Mouse (Mus musculus) kidney, postnatal 4 days (tissue): Measurements from ENCODE around the gene Scfd2.

Experiments used
- DNase-seq, 2 experiments: peaks; one replicate each; pipeline ENCODE4 v3.0.0; 2021; ENCODE audit warnings: mixed read lengths in 2 of 2

Scfd2 gene

DNA sequence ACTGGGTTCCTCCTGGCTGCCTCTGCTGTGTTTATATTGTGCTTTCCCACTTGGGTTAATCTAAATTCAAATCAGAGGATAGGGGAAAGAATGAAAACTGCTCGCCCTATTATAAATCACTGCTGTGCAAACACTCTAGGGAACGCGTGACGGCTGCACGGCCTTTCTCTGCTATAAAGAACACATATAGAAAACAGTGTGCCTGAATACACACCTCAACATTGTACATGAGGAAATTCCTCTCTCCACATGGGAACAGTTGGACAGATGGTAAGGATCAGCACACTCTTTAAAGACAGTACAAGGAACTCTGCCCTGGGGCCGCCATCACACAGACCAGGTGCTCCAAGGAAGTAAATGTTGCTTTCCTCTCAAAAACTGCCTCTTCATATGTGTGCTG, 166.2 kb downstream of the Scfd2 start:
- no peak for DNase-seq

GRCm38 (mm10) chr5:74363296-74363695, 168.3 kb downstream of the Scfd2 start:
- DNase-seq, result no peak

DNA sequence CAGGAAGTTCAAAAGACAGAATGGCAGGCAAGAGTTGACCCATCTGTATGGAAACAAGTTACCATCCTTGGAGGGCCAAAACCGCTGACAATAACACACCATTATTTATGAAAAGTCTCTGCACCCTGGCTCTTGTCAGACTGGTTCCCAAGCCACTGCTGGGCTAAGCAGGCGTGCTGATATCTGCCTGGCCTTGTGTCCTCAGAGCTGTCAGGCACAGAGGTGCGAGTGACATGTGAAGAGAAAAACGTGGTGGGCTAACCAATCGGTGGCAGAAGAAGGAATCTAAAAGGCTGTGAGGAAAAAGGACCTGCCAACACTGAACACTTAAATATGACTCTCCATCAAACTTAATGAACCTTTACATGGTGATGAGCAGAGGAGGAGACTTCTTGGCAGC, 170.0 kb downstream of the Scfd2 start:
- DNase-seq, result no peak

DNA sequence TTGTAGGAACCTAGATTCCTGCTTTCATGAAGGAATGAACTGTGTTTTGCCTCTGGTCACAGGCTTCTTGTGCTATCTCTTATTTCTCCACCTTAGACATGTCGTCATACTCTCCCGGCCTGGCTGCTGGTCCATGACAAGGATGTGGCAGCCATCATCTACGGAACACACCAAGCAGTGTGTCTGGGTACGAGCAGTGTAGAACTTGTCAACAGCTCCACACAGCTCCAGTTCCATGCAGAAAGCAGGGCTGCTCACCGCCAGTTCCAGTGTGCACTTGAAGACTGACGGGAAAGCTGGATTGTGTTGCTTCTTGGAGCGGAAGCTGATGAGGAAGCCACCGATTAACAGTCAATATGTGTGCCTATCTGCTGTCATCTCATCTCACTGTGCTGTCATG, 173.5 kb downstream of the Scfd2 start:
- DNase-seq, result no peak

- no peak for DNase-seq
Observed at GRCm38 (mm10) chr5:74355416-74356177, 176.0 kb downstream of the Scfd2 start.

GRCm38 (mm10) chr5:74350909-74351308, 180.7 kb downstream of the Scfd2 start:
- no peak for DNase-seq

- no peak for DNase-seq
Observed at GRCm38 (mm10) chr5:74348079-74348870, 183.3 kb downstream of the Scfd2 start.

GRCm38 (mm10) chr5:74343045-74343444, 188.5 kb downstream of the Scfd2 start:
- no peak for DNase-seq

GRCm38 (mm10) chr5:74342557-74342956, 189.0 kb downstream of the Scfd2 start:
- DNase-seq, result no peak

DNA sequence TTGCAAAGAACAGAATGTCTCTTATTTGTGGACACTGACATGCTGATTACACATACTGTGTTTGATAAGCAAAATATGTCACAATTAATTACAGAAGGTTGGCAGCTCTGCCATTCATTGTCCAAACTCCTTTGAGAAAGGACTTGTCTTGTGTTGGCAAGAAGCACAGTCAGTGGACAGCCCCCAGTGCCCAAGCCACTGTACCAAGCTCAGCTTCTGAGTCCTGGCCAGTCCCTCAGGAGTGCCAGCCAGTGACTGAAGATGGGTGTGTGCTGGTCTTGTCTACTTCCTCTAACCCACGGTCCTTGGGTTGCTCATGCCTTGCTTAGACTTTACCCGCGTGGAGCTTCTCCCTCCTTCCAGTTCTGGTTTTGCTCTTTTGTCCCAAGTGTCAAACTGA, 194.1 kb downstream of the Scfd2 start:
- no peak for DNase-seq

GRCm38 (mm10) chr5:74336780-74337179, 194.8 kb downstream of the Scfd2 start:
- DNase-seq, result peak; percentile 34 to 45

GRCm38 (mm10) chr5:74333258-74333657, 198.3 kb downstream of the Scfd2 start:
- no peak for DNase-seq

GRCm38 (mm10) chr5:74326228-74326627, 205.3 kb downstream of the Scfd2 start:
- no peak for DNase-seq

DNA sequence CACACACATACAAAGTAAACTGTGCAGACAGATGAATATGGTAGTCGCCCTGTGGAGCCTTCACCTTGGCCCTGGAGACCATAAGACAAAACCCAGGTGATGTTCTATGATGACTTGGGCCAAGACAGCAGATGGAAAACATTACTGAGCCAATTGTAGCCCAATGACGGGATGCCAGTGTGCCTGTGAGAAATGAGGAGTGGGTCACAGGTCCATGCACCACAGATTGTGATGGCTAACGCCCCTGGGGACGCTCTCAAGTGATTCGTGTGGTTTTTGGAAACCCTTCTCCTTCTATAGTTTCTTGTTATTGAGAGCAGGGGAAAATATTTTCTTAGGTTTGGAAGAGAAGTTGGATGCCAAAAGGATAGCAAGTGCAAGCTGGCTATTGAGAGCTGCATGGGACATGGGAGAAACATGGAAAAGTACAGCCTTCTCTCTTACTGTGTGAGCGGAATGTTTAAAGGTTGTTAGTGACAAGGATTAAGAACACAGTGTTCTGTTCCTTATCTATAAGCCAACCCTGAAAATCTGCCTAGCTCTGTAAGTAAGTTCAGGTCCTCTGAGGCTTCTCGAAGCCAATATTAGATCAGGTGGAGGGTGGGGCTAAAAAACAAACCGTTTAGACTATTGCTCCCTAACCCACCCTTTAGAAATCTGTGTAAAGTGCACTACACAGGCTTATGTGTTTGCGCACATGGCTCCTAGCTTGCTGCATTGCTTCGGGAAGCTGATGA, 210.4 kb downstream of the Scfd2 start:
- no peak for DNase-seq

DNA sequence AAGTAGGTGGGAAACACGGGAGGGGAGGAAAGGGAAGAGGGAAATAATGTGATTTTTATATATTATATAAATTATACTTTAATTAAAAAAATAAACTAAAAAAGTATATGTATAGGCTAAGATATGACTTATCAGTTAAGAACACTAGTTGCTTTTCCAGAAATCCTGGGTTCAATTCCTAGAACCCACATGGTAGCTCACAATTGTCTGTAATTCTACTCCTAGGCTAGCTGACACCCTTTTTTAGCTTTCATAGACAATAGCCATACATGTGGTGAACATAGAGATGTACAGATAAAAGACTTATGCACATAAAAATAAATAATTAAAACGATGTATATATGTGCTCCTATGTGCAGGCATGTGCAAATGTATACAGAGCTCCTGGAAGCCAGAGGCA, 212.0 kb downstream of the Scfd2 start:
- DNase-seq, result no peak

GRCm38 (mm10) chr5:74317174-74317573, 214.4 kb downstream of the Scfd2 start:
- DNase-seq, result no peak

GRCm38 (mm10) chr5:74316333-74316945, 215.1 kb downstream of the Scfd2 start:
- DNase-seq, result no peak

- DNase-seq, result peak; percentile 60 to 74
Observed at GRCm38 (mm10) chr5:74315471-74316245, 215.9 kb downstream of the Scfd2 start.

DNA sequence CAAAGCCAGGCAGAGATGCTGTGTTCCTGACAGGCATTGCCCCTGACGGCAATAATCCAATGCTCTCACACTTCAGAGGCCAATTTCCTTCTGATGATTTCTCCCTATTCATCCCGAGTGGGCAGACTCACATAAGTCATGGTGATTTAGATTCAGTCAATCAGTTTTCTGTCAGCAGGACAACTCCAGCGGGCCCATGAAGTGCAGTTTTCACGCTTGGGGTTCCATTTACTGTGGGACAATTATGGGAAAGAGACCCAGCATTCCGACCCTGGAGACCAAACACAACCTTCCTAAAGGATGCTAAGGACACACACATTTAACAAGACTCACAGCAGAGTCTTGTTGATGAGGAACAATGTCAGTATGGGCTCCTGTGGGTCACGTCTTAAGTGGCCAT, 217.1 kb downstream of the Scfd2 start:
- DNase-seq, result no peak

DNA sequence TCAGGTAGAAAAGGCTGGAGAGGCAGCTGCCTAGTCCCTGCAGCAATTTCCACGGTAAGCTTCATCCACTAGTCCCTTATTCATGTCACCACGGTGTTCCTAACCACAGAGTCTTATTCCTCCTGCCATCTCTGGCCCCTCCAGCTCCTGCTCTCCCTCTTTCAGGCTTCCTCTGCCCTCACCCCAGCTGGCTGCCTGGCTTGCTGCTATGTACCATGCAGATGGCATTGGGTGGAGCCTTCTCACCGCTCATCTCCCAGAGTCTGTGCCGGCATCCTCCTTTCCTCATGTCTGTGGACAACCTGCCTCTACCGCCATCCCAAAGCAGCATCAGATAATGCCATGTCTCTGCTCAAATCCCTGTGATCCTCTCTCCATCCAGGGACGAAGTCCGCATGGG, 218.0 kb downstream of the Scfd2 start:
- no peak for DNase-seq

- DNase-seq, result peak in 1 of 2 experiments; percentile 49
Observed at GRCm38 (mm10) chr5:74311865-74312264, 219.7 kb downstream of the Scfd2 start.

DNA sequence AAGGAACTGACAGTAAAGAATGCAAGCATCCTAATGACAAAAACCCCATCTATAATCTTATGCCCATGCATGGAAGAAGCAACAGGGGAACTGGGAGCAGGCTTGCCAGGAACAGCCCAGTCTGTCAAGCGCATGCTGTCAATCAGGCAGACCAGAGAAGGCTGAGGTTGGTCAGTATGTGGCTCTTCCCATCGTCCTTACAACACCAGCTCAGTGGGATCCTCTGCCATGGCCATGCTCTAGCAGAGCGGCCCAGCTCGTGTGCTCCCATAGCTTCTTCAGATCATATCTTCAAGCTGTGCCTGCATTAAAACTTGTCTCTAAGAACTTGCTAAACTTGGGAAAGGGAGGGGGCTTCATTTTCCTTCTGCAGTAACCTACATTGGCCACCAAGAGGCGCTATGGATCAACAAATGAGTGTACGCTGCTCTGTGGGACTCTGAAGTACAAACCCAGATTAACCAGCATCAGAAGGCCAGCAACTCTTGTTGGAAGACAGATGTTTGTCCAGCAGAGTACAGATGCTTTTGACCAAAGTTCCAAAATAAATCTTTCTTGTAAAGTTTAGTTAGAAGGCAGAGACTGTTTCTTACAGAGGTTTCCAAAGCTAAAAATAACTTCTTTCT, 220.2 kb downstream of the Scfd2 start:
- peak; percentile 55 to 71 for DNase-seq
